Mouse (Mus musculus): ENCODE results near the gene Eif4ebp2.

- TF ChIP-seq CTCF (IDR thresholded peaks at IDR 0.05; ENCODE audit: insufficient read depth, low read depth, low read length) (peak; percentile 88), POLR2A (IDR thresholded peaks at IDR 0.05; ENCODE audit: insufficient read depth, low read depth, low read length) (no peak)
These were observed 39.6 kb upstream of the Eif4ebp2 start for GRCm38 (mm10) chr10:61492040-61492439.
